Mouse (Mus musculus): Measurements from ENCODE around the gene C130026I21Rik.
"Not testable (repeated sequence)": the region's sequence is repeated elsewhere in the genome, so short reads cannot be mapped to it uniquely, and the experiment has no call there.

DNA sequence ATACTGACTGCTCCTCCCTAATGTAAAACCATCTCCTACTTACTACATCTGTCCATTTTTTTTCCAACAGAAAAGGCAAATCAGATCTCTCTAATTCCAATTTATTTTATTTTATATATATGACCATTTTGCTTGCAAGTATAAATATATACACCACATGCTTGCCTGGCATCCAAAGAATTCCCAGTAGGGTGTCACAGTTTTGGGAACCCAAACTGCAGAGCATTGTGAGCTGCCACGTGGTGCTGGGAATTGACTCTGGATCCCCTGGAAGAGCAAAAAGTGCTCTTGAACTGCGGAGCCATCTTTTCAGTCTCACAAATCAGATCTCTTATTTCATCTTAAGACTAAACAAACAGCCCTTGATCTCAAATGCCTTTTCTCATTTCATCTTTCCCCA lies 107.5 kb downstream of the C130026I21Rik start:
- not testable (repeated sequence) for TF ChIP-seq EP300, CTCF (IDR thresholded peaks at IDR 0.05; ENCODE audit: low read depth)

Data from liver, postnatal 0 days (tissue).